Mouse (Mus musculus) intestine, postnatal 0 days (tissue): ENCODE measurements around the gene Thsd1. TPM values are rescaled to one million over a fixed set of nuclear protein-coding genes. Genes with fewer than 3 reads are reported as not detected.
"Not testable (repeated sequence)": the region's sequence is repeated elsewhere in the genome, so short reads cannot be mapped to it uniquely, and the experiment has no call there.

ENCODE experiments used
- ATAC-seq: fragments of 200-750 bp; cut with Nextera tagmentation; 2 replicates; pipeline ENCODE4 v1.8.0; 2017; ENCODE audit warnings: mild to moderate bottlenecking, moderate TSS enrichment, moderate library complexity
- H3K27ac ChIP-seq: fragments of 300-500 bp; sonication (generic); 2 replicates; pipeline ENCODE4 v1.5.1; 2014; ENCODE audit warnings: mild to moderate bottlenecking, low read depth, low read length, moderate library complexity
- H3K27me3 ChIP-seq: fragments of 300-500 bp; sonication (generic); replicated peaks from 2 replicates; pipeline ENCODE4 v1.6.1; 2014; ENCODE audit warnings: low read length, mixed read lengths; ENCODE audit not compliant: control insufficient read depth, insufficient read depth
- H3K36me3 ChIP-seq: fragments of 300-500 bp; sonication (generic); 2 replicates; pipeline ENCODE4 v1.6.1; 2014; ENCODE audit warnings: mild to moderate bottlenecking, moderate library complexity; ENCODE audit not compliant: control insufficient read depth, insufficient read depth
- H3K4me1 ChIP-seq: fragments of 300-500 bp; sonication (generic); replicated peaks from 2 replicates; pipeline ENCODE4 v1.6.1; 2014; ENCODE audit warnings: antibody characterized with exemption, low read length, mixed read lengths; ENCODE audit not compliant: control insufficient read depth, insufficient read depth
- H3K4me2 ChIP-seq: fragments of 300-500 bp; sonication (generic); replicated peaks from 2 replicates; pipeline ENCODE4 v1.6.1; 2014; ENCODE audit warnings: low read depth, mild to moderate bottlenecking, moderate library complexity
- H3K4me3 ChIP-seq: fragments of 300-500 bp; sonication (generic); 2 replicates; pipeline ENCODE4 v1.5.1; 2014; ENCODE audit warnings: low read depth, low read length
- H3K9ac ChIP-seq: fragments of 300-500 bp; sonication (generic); 2 replicates; pipeline ENCODE4 v1.6.1; 2014; ENCODE audit warnings: mild to moderate bottlenecking, low read depth, low read length
- H3K9me3 ChIP-seq: fragments of 300-500 bp; sonication (generic); 2 replicates; pipeline ENCODE4 v1.6.1; 2016; ENCODE audit warnings: mixed run types; ENCODE audit not compliant: control insufficient read depth
- CTCF ChIP-seq: sonication (generic); IDR thresholded peaks from 2 replicates; pipeline ENCODE4 v1.5.1; 2016; ENCODE audit warnings: low read depth, mild to moderate bottlenecking, control low read depth, antibody characterized with exemption, moderate library complexity
- WGBS: fragments of 180-500 bp; shearing (Covaris S2); extraction: QIAGEN DNeasy Blood & Tissue Kit; methylation state at CpG from one replicate; pipeline ENCODE4 v1.1.7; 2014; 5-methylcytosine and 5-hydroxymethylcytosine counted together
- polyA plus RNA-seq: library from polyadenylated mRNA; unstranded; fragments of >200 nt; fragmentation: Nextera tagmentation; extraction: Ambion mirVana; gene quantifications from 2 replicates; pipeline ENCODE4 v1.2.1, GENCODE M21; 2015

Gene Thsd1
- polyA plus RNA-seq, 1 experiment from 2014 or later = 2.6 TPM

- Histone ChIP-seq H3K36me3 (no peaks in the 10 kb centered on the region), H3K9me3 (no peaks in the 10 kb centered on the region), H3K9ac (no peak within 1 kb of the TSS), H3K4me3 (no peak within 1 kb of the TSS), H3K4me2 (no peak within 1 kb of the TSS), H3K27me3 (no peaks in the 10 kb centered on the region), H3K27ac (no peak within 1 kb of the TSS), H3K4me1 (no peaks in the 10 kb centered on the region)
- no peak for ATAC-seq
- 37% methylated on average over 2 of the region's 2 CpGs for WGBS
- TF ChIP-seq CTCF = no peak
Measured at GRCm38 (mm10) chr8:22282999-22283491, 55.9 kb downstream of the Thsd1 start, which contains the start of gene Tpte. Gene Tpte, plus strand, starts transcription at chr8:22283441.

GRCm38 (mm10) chr8:22302326-22302725, 75.2 kb downstream of the Thsd1 start:
- no peaks in the 10 kb centered on the region for H3K27me3 ChIP-seq
- TF ChIP-seq CTCF = no peak
- WGBS = 65% methylated on average over 2 of the region's 2 CpGs
- H3K4me3 ChIP-seq = no peak overlapping the region
- no peaks in the 10 kb centered on the region for H3K36me3 ChIP-seq
- H3K4me1 ChIP-seq = no peaks in the 10 kb centered on the region
- H3K9ac ChIP-seq = no peak overlapping the region
- H3K9me3 ChIP-seq = no peaks in the 10 kb centered on the region
- no peak overlapping the region for H3K27ac ChIP-seq
- no peak overlapping the region for H3K4me2 ChIP-seq
- no peak for ATAC-seq

DNA sequence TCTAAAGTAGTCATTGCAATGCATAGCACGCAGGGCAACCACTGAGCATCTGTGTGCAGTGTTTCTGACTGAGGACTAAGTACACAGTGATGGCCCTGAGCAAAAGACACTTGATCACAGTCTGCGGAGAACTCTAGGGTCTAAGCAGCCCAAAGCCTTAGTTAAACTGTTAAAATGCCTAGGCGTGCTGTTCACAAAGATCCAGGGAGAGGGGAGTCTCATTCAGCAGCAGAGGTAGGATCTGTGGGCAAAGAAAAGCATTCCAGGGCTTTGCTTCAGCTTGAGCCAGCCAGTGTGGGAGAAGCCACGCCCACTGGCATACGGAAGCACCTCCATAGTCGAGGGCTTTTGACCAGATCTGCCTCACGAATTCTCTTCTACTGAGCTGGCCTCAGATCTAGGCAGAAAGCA, 75.8 kb downstream of the Thsd1 start:
- Histone ChIP-seq H3K27me3 (no peaks in the 10 kb centered on the region), H3K27ac (no peak overlapping the region), H3K4me2 (peak overlapping the region; percentile 54), H3K4me3 (no peak overlapping the region), H3K36me3 (no peaks in the 10 kb centered on the region), H3K9ac (no peak overlapping the region), H3K9me3 (no peaks in the 10 kb centered on the region), H3K4me1 (no peaks in the 10 kb centered on the region)
- no peak for ATAC-seq
- TF ChIP-seq CTCF = no peak
- WGBS = 20% methylated on average over 7 of the region's 7 CpGs

GRCm38 (mm10) chr8:22304045-22304444, 76.9 kb downstream of the Thsd1 start:
- H3K9ac ChIP-seq, ATAC-seq, H3K9me3 ChIP-seq, H3K4me1 ChIP-seq, H3K27ac ChIP-seq, H3K4me2 ChIP-seq, H3K4me3 ChIP-seq, H3K27me3 ChIP-seq, H3K36me3 ChIP-seq: not testable (repeated sequence)
- WGBS = 88% methylated on average over 8 of the region's 9 CpGs

DNA sequence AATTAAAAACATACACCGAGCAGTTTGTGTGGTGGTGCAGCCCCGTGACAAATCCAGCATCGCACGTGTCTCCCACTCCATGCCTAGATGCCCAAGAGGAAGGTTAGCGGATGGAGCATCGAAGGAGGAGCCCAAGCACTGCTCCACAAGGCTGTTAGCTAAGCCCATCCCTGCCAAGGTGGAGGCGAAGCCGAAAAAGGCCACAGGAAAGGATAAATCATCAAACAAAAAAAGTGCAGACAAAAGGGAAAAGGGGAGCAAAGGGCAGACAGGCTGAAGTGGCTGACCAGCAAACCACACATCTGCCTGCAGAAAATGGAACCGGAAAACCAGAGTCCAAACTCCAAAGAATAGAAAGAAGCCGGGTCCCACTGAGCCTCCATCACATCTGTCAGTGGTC, 79.9 kb downstream of the Thsd1 start:
- Histone ChIP-seq H3K9ac (no peak overlapping the region), H3K9me3 (no peaks in the 10 kb centered on the region), H3K4me2 (no peak overlapping the region), H3K27me3 (no peaks in the 10 kb centered on the region), H3K27ac (no peak overlapping the region), H3K4me1 (no peaks in the 10 kb centered on the region), H3K4me3 (no peak overlapping the region), H3K36me3 (no peaks in the 10 kb centered on the region)
- TF ChIP-seq CTCF = no peak
- no peak for ATAC-seq
- 67% methylated on average over 10 of the region's 10 CpGs for WGBS

Other genes with a start within 250 kb of the Thsd1 start
- 3.0 and 3.9 TPM in 2 replicates for gene Atp7b, start 167.0 kb upstream of the Thsd1 start, polyA plus RNA-seq
- gene Alg11, start 166.6 kb upstream of the Thsd1 start, polyA plus RNA-seq = 12.1 and 12.4 TPM in 2 replicates
- gene Nek5, start 102.3 kb upstream of the Thsd1 start, polyA plus RNA-seq = 0.14 and 0.21 TPM in 2 replicates
- gene Nek3, start 60.9 kb upstream of the Thsd1 start, polyA plus RNA-seq = 5.2 and 5.5 TPM in 2 replicates
- gene Ckap2, start 41.5 kb upstream of the Thsd1 start, polyA plus RNA-seq = 12.0 and 12.9 TPM in 2 replicates
- 21.7 and 24.0 TPM in 2 replicates for gene Vps36, start 34.5 kb upstream of the Thsd1 start, polyA plus RNA-seq
- 0.04 and 0.05 TPM in 2 replicates for gene Tpte, start 56.1 kb downstream of the Thsd1 start, polyA plus RNA-seq
- 108 and 122 TPM in 2 replicates for gene Slc25a15, start 171.3 kb downstream of the Thsd1 start, polyA plus RNA-seq
- gene Mrps31, start 184.0 kb downstream of the Thsd1 start, polyA plus RNA-seq = 51.3 and 51.5 TPM in 2 replicates